Mouse (Mus musculus) thymus, postnatal 10 days (tissue): Measurements from ENCODE around the gene Wnt2b.

Experiments used
- DNase-seq, 2 experiments: peaks; one replicate each; pipeline ENCODE4 v3.0.0; 2021; ENCODE audit warnings: low spot score in 2 of 2

The Wnt2b gene

GRCm38 (mm10) chr3:104961066-104962059 lies at the start of gene Wnt2b:
Wnt2b (minus strand) TSS chr3:104961921.
- DNase-seq: no peak

- DNase-seq: no peak
Observed at GRCm38 (mm10) chr3:105010681-105011339, 49.1 kb upstream of the Wnt2b start.

GRCm38 (mm10) chr3:105008070-105008469 lies 46.3 kb upstream of the Wnt2b start:
- no peak for DNase-seq

GRCm38 (mm10) chr3:105006101-105006500 lies 44.4 kb upstream of the Wnt2b start:
- DNase-seq: no peak

GRCm38 (mm10) chr3:105005561-105006065 lies 43.9 kb upstream of the Wnt2b start:
- DNase-seq: no peak

- DNase-seq: no peak
Observed at GRCm38 (mm10) chr3:105005011-105005410, 43.3 kb upstream of the Wnt2b start.

GRCm38 (mm10) chr3:105003960-105004463 lies 42.3 kb upstream of the Wnt2b start:
- no peak for DNase-seq

GRCm38 (mm10) chr3:105001374-105001773 lies 39.7 kb upstream of the Wnt2b start:
- DNase-seq: peak in 1 of 2 experiments; percentile 7

- DNase-seq: no peak
Observed at GRCm38 (mm10) chr3:105000561-105000960, 38.8 kb upstream of the Wnt2b start.

GRCm38 (mm10) chr3:104997563-104997962 lies 35.8 kb upstream of the Wnt2b start:
- no peak for DNase-seq

- DNase-seq: no peak
Observed at GRCm38 (mm10) chr3:104995707-104996106, 34.0 kb upstream of the Wnt2b start.

GRCm38 (mm10) chr3:104994415-104994841 lies 32.7 kb upstream of the Wnt2b start:
- no peak for DNase-seq

GRCm38 (mm10) chr3:104993800-104994199 lies 32.1 kb upstream of the Wnt2b start:
- no peak for DNase-seq

- DNase-seq: peak; percentile 67 to 91
Observed at GRCm38 (mm10) chr3:104992709-104993388, 31.1 kb upstream of the Wnt2b start.

GRCm38 (mm10) chr3:104991703-104992102 lies 30.0 kb upstream of the Wnt2b start:
- DNase-seq: no peak

GRCm38 (mm10) chr3:104987884-104988283 lies 26.2 kb upstream of the Wnt2b start:
- DNase-seq: no peak

GRCm38 (mm10) chr3:104979735-104980134 lies 18.0 kb upstream of the Wnt2b start:
- no peak for DNase-seq

GRCm38 (mm10) chr3:104967548-104968300 lies 6.0 kb upstream of the Wnt2b start:
- peak; percentile 60 to 82 for DNase-seq

GRCm38 (mm10) chr3:104965991-104966554 lies 4.4 kb upstream of the Wnt2b start:
- DNase-seq: no peak

GRCm38 (mm10) chr3:104965070-104965855 lies 3.5 kb upstream of the Wnt2b start:
- no peak for DNase-seq
